Mouse (Mus musculus) limb, embryonic 10.5 days (tissue): ENCODE measurements at regions not wholly inside any gene's neighbourhood (a gene's known extent, or its start where the extent isn't known, plus 50 kb on each side); places are given as distances from the start of the nearest gene placed in this dataset.

ENCODE experiments used
- DNase-seq: peaks from one replicate; pipeline ENCODE4 v3.0.0-alpha.2; 2017; ENCODE audit warnings: low spot score
- H3K27ac ChIP-seq: fragments of 300-500 bp; sonication (generic); 2 replicates; pipeline ENCODE4 v1.5.1; 2016; ENCODE audit warnings: mild to moderate bottlenecking
- H3K27me3 ChIP-seq: fragments of 300-500 bp; sonication (generic); 2 replicates; pipeline ENCODE4 v1.6.1; 2016; ENCODE audit warnings: low read depth, mild to moderate bottlenecking; ENCODE audit not compliant: poor library complexity, severe bottlenecking
- H3K36me3 ChIP-seq: fragments of 300-500 bp; sonication (generic); 2 replicates; pipeline ENCODE4 v1.6.1; 2016; ENCODE audit warnings: mild to moderate bottlenecking, moderate library complexity
- H3K4me1 ChIP-seq: fragments of 300-500 bp; sonication (generic); 2 replicates; pipeline ENCODE4 v1.6.1; 2016
- H3K4me3 ChIP-seq: fragments of 300-500 bp; sonication (generic); 2 replicates; pipeline ENCODE4 v1.5.1; 2016; ENCODE audit warnings: mild to moderate bottlenecking, moderate library complexity
- H3K9me3 ChIP-seq: fragments of 300-500 bp; sonication (generic); replicated peaks from 2 replicates; pipeline ENCODE4 v1.6.1; 2016; ENCODE audit warnings: mild to moderate bottlenecking
- WGBS: fragments of 180-500 bp; shearing (Covaris S2); methylation state at CpG from one replicate; pipeline ENCODE4 v1.1.7; 2016; 5-methylcytosine and 5-hydroxymethylcytosine counted together

GRCm38 (mm10) chr4:83102022-83102421 is 49.9 kb upstream of the Frem1 start:
- no peak for DNase-seq
- Histone ChIP-seq H3K27ac (no peak overlapping the region), H3K36me3 (no peaks in the 10 kb centered on the region), H3K27me3 (no peaks in the 10 kb centered on the region), H3K4me1 (peaks cover 20% of the 10 kb centered on the region), H3K9me3 (no peaks in the 10 kb centered on the region), H3K4me3 (no peak overlapping the region)
- WGBS: 78% methylated on average over 3 of the region's 3 CpGs
